Mouse (Mus musculus): ENCODE results near the gene Gm49711. TPM values are rescaled to one million over a fixed set of nuclear protein-coding genes. Genes with fewer than 3 reads are reported as not detected.

Gm49711 gene
- total RNA-seq, 2 experiments from 2014 or later, result 0.37 TPM; not detected in 1

Other genes starting within 250 kb of the Gm49711 start
- gene Mrps6, start within 50 bp of the Gm49711 start, total RNA-seq (2021), result 10 to 100 TPM; 64.2 to 66.1 TPM
- 10 to 100 TPM; 15.7 to 20.8 TPM for gene Slc5a3, start within 50 bp of the Gm49711 start, total RNA-seq (2021)
- not detected for gene Kcne2, start 234.1 kb downstream of the Gm49711 start, total RNA-seq (2021)
- gene Smim11, start 243.0 kb downstream of the Gm49711 start, total RNA-seq (2021), result 10 to 100 TPM; 49.0 to 51.8 TPM

Data from adrenal gland, postnatal 4 days (tissue).